Mouse (Mus musculus) forelimb bud, embryonic 11.5 days (tissue): ENCODE results near the gene Cbx4.
A peak's percentile ranks its signal among the peaks of the same experiment; 100 is the strongest.
"Not testable (repeated sequence)": the region's sequence is repeated elsewhere in the genome, so short reads cannot be mapped to it uniquely, and the experiment has no call there.

Source experiments
- DNase-seq: peaks from one replicate; pipeline ENCODE4 v3.0.0-alpha.2; 2012; ENCODE audit warnings: low read depth, low spot score

The Cbx4 gene

DNA sequence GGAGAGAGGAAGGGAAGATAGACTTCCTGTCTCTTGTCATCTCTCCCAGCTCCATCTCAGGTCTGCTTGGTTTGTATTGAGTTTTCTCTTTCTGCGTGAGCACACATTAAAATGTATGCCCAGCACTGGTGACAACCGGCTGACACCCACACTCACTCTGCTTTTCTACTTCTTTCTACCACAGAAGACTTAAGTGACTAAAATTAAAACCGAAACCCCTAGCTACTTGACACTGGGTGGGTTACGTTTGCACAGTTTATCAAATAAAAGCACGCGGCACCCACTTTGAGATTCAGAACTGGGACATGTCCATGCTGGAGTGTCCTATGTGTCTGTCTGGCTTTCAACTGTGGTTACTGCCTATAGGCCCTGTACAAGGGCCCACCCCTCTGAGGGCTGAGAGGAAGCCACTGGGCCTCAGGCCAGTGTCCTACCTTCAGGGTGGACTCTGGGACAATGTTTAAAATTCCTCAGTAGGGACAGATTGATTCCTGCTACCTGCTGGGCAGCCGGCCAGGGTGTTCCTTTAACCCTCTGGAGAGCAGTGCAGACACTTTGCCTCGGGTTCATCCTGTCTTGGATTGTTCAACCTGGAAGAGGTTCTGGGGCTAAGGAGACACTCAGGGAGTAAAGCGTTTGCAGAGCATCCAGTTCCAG lies 23.5 kb upstream of the Cbx4 start:
- no peak for DNase-seq

DNA sequence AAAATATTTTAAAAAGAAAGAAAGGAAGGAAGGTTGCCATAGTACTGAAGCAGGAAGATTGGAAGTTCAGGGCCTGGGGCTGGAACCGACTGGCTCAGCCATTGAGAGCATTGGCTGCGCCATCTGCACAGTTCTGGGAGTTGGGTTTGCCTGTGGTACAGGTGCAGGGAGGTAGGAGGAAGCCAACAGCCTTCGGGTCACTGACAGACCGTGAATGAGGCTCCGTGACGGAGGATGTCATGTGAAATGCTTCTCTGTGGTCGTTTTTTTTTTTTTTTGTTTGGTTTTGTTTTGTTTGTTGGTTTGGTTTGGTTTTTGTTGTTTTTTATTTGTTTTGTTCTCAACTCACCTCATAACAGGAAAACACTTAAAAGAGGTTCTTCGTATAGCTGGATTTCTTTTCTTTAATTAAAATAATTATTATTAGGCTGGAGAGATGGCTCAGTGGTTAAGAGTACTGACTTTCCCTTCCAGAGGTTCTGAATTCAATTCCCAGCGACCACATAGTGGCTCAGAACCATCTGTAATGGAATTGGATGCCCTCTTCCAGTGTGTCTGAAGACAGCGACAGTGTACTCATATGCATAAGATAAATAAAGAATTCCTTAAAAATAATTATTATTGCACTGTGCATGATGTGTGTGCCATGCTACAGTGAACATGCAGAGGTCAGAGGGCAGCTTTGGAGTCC lies 22.7 kb upstream of the Cbx4 start:
- DNase-seq, result no peak

DNA sequence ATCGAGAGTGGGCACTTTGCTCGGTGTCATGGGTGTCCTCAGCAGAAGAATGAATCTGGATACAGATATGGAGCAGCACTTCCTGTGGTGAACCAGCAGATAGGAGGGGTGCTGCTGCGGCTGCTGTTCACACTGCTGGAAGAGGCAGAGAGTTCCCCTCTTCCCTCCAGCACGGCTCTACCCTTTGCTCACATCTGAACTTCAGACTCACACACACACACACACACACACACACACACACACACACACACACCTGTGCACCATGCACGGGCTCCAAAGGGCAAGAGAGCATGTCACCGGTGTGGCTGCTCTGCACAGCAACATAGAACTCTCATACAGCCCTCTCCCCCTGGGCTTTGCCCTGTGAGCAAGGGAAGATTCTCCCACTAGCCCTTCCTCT lies 20.3 kb upstream of the Cbx4 start:
- DNase-seq, result no peak

DNA sequence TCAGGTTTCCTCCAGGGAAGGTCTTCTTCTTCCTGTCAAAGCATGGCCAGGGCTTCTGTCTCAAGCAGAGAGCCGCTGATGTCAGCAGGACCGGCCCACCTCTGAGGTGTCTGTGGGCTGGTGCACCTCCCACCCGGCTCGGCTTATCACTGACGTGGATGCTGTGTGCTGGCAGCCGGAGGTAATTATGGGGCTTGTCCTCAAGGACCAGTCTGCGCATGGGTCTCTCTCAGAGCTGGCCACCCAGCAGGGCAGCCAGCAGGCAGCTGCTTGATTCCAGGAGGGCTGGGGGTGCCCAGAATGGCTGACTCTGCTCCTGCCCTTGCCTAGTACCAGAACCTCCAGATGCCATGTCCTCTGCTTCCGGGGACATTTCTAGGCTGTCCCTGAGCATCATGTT lies 19.7 kb upstream of the Cbx4 start:
- DNase-seq, result no peak

DNA sequence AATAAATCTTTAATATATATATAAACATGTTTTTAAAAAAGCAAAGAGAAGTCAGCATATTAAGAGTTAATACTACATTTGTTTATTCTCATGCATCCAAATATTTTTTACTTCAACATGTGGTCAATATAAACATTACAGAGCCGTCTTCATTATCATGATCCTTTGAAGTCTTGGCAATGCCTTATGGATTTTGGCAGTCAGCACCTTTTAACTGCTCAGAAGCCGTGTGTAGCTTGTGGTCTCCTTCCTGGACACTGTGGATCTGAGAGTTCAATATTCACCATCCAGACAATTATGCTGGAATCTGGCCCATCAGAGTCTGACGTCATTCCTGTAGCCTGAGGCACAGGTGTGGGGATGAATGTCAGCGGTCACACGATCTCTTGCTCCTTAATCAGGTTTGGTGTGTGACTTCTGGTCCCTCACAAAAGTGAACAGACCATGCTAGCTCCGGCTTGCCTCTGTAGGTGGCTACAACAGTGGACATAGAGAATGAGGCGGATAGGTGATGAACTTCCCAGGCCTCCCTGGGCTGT lies 19.1 kb upstream of the Cbx4 start:
- DNase-seq, result no peak

DNA sequence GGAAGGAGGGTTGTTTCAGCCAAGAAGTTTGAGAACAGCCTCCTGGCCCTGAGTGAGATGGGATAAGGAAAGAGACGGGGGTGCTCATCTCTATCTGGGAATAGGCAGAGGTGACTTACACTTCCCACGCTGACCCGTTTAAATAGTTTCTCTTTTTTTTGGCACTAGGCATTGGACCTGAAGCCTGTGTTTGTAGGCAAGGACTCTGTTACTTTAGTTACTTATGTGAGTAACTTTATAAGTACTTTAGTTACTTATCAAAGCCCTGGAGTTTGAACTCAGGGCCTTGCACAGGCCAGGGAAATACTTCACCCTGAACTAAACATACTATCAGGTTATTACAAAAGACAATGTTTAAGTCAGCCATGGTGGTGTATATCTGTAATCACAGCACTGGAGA lies 18.0 kb upstream of the Cbx4 start:
- DNase-seq, result no peak

DNA sequence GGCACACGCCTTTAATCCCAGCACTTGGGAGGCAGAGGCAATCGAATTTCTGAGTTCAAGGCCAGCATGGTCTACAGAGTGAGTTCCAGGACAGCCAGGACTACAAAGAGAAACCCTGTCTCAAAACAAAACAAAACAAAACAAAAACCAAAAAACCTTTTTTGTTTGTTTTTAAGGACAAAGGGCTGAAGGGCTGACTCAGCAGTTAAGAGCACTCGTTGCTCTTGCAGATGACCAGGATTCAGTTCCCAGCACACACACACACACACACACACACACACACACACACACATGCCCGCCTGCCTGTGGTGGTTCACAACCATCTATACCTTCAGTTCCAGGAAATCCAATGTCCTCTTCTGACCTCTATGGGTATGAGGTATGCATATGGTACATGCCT lies 14.3 kb upstream of the Cbx4 start:
- not testable (repeated sequence) for DNase-seq

DNA sequence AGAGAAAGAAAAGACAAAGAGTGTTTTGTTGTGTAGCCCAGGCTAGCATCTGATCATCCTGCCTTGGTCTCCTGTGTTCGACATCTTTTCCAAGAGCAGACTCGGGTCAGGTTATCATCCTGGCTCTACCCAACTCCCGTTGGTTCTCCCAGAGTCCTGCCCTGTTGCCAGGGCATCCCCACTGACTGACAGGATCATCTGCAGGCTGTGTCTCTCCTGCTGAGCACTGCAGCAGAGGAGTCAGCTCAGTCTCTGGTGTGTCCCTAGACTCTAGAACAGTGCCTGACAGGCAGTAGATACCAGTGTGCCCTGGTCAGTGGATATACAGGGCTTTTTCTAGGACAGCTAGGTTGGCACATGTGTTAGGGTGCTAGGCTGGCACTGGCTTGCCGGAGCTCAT lies 12.2 kb upstream of the Cbx4 start:
- no peak for DNase-seq

DNA sequence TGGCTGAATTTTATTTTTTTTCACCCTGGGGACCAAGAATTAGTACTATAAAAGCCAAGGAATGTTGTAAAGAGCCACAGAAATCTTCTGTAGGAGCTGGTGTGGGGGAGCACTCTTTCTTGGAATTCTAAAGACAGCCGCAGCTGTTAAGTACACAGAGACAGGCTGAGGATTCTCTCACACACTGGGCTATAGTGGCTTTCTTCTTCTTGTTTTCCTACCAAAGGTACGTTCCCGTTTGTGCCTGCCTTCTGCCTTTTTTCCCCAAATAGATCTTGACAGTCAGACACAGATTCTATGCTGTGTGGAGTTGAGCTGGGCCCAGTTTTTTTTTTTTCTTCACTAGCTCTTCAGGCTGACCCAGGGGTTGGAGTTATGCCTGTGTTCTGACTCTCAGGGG lies 9.4 kb upstream of the Cbx4 start:
- no peak for DNase-seq

DNA sequence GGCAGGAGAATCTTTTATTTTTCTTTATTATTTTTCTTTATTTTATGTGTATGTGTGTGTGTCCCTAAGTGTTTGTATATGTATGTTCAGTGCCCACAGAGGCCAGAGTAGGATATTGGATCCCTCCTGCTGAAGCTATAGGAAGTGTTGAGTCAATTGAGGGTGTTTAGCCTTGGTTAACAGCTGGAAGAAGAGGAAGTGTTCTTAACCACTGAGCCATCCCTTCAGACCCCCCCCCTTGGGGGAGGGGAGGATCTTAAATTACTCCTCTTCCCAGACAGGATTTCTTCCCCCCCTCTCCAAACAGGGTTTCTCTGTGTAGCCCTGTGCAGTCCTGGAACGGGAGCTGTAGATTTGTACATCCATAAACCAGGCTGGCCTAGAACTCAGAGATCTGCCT lies 7.3 kb upstream of the Cbx4 start:
- no peak for DNase-seq

DNA sequence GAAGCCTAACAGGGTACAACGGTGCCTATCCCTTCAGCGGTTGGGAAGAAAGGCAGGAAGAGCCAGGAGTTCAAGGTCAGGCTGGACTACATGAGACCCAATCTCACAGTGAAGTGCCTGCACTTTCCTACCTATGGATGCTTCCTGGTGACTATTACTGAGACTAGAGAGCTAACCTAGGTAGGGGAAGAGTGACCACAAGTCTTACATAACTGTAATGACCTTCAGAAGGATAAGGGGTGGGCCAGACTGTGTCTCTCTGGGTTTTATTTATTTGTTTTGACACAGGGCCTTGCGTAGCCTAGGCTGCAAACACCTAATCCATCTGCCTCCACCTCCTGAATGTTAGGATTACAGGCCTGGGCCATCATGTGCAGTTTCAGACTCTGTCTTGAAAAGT lies 6.3 kb upstream of the Cbx4 start:
- no peak for DNase-seq

DNA sequence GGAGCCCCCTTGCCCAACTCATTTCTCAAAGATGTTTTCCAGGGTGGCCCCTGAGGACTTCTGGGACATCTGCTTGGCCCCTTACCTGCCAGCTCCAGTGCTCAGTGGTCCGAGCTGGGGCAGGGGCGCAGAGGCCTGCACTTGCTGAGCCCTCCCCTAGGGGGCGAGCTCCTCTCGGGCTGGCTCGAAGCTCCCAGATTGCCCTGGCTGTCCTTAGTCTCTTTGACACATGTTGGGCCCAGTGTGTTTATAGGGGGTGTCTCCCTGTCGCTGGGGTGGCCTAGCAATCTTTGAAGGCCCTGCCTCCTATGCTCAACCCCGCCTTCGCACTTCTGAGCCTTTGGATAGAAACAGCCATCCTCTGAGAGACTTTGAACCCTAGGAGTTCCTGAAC lies 5.6 kb upstream of the Cbx4 start:
- peak; percentile 69 for DNase-seq

DNA sequence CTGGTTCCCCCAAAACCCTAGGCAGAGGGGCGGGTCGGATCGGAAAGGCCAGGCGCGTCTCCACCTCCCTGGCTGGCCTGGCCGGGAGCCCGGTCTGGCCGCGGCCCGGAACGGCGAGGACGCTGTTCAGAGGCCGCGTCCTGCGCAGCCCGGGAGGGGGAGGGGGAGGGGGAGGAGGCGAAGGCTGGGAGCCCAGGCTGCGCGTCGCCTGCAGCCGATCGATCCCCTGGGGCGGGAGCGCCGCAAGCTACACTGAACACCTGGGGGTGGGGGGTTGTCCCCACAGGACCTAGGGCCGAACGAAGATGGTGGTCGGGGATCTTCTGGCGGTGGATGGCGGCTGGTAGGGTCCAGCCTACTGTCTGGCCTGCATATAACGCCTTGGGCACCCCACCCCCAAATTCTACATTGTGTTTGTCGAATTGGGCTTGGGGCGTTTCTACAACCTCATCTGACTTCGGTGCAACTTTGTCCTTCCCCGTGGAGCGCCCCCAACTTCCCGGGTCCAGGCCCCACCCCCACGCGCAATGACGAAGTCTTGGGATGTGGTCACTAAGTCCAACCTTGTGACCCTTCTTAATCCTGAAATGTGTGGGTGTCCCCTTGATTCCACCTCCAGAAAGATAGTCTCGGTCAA lies 5.1 kb upstream of the Cbx4 start:
- DNase-seq, result no peak

DNA sequence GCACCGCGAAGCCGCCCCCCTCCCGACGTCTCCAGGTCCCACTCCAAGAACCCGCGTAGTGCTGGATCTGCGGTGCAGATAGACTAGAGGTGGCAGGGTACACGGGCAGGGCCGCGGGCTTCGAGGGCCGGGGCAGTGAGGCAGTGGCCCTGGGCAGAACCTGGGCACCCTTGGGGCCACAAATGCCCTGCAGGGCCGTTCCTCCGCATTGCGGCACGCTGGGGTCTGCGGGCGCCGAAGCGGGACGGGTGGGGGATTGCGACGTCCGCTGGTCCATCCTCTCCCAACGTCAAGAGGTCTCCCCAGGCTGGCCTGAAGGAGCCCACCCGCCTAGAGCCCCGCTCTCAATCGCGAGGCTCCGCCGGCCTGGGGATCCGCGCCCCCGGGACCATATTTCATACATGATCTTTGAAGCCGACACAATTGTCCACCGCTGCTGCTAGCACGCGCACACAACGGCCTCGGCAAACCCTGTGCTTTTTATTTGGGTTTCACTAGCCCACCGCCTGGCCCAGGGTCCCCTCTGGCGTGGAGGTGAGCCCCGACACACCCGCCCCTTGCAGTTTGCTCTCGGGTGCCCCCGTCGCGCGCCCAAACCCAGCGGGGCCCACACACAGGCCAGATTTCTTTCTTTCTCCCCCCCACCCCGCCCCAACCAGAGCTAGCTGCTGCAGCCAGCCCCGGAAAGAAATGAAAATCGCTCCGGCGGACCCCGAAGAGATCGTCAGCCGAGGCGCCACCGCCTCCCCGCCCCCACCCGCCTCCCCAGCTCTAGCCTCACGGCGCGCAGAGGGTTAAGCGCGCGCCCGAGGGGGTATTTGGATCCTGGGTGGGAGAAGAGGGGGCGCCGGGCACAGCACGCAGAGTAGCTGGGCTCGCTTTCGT lies 4.3 kb upstream of the Cbx4 start:
- DNase-seq, result no peak

DNA sequence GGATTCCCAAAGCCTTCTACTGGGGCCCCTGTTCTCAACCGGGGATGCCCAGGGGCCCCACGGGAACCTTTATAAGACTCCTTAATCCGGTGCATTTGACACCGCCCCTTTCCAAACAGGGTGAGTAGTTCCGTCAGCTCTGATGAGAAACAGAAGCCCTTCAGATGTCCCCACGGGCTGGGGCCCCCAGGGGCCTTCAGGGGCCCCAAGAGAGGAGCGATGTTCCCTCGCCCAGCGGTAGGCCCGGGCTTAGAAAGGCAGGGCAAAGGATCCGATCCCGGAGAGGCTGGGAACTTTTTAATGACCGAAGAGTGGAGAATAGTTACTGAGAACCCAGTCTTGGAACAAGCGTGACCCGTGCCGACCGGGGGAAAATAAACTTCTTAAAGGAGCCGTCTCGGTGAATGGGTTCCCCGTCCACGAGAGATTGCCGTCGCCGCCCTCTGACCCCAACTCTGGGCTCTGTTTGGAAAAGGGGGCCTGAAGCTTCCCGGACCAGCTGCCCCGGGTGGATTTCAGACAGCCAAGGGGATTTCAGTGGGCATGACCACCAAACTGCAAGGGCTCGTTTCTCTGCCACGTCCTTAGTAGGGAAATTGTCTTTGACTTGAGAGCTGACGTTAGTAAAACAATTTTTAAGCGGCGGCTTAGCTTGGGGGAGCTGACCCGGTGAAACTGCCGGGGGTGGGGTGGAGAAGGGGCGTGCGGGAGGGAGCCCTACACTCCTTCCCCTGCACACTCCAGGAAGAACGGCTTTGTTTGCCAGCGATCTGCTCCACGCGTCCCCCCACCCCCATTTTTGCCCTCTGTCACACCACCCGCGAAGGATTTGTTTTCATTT lies 3.4 kb upstream of the Cbx4 start:
- DNase-seq, result no peak

DNA sequence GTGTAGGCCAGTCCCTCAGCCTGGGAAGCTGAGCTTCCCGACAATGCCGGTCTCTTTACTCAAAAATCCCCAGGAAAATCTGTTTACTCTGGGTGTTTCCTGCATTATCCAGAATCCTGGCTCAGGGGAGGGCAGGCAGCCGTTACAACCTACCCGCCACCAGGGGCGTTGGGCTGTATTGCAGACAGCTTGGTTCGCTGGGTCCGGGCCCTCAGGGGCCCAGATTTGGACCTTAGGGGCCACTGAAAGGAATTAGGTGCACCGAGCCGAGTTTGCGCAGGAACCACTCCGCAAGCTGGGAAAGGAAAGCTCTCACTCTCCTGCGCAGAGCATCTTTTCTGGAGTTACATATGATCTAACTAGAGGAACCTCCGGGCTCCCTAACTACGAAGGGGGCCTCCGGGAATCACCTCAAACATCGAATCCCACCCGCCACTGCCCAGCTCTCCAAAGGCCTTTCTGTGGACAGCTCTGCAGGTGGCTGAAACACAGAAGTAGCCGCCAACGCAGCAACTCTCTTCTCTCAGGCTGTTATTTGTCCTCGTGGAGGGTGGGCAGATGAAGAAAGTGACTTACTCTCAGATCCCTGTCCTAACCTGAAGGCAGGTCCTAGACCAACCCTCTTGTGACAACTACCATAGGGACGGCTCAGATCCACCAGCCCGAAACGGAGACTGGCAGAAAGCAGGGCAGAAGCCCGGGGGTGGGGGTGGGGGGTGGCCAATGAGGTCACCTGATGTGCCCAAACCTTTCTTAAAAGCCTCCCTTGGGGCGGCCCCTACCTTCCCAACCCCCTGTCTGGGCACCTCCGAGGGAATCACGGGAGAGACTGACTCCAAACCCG lies 2.6 kb upstream of the Cbx4 start:
- DNase-seq, result no peak

DNA sequence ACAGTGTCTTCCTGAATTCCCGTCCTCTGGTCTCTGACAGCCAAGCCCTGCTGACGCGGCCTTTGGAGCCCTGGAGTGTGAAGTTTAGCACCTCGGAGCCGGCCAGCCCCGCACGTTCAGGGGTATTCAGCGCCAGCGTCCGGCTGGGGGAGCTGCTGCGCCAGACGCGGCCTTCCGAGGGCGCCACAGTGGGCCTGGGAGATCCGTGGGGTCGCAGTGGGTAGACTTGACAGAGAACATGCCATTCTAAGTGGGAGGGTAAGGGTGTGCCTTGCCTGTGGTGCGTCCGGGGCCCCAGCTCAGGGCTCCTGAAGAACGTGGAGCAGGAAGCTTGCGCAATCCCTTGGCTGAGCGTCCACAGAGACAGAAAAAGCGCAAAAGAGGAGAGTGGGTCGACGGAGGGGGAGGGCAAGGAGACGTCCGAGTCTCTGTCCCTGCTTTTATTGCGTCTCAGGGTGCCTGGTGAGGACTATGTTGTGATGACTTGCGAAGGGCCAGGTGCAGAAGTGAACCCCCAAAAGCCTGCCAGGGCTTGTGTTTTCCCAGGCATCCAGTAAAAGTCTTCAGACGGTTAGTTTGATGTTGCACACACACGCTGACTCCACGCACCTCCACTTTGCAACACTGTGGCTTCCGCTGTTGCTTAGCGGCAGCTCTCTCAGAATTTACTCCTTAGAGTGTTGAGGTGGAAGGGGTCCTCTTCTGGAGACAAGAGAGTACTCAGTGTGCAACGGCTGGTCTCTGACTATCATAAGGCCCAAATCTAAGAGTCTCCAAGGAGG lies 1.5 kb upstream of the Cbx4 start:
- DNase-seq, result no peak

DNA sequence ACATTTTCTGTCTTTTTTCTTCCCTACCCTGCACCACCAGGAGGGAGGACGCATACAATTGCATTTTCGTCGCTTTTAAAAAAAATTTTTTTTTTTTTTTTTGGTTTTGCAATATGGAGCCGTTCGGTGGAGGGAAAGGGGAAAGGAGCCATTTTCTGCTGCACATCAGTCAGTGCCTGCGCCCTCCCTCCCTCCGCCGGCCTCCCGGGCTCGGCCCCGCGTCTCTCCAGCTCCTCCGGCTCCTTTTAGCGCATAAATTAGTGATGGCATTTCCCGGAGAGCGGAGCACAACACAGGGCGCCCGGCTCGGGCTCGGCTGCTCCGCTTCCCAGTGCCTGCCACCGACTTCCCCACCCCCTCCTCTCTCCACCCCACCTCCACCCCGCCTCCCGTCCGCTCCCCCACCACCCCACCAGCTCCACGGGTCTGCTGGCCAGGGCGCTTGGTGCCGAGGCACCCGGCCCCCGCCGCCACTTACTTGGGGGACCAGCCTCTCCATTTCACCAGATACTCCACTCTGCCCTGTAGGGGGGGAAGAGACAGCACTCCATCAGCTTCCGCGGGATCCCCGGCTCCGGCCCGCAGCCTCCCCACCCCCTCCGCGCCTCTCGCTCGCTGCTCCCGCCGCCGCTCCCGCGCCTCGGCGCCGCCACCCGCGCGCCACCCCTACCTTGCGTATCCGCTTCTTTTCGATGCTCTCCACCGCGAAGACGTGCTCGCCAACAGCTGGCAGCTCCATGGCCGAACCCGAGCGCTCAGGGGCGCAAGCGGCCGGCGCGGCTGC lies 550 bp downstream of the Cbx4 start:
- DNase-seq, result no peak
